Mouse (Mus musculus) ovary, adult 18-20 months (tissue): ENCODE results near the gene Kcnk10.
"Not testable (repeated sequence)": the region's sequence is repeated elsewhere in the genome, so short reads cannot be mapped to it uniquely, and the experiment has no call there.

Experiments
- DNase-seq: peaks from one replicate; pipeline ENCODE4 v3.0.0; 2022; ENCODE audit warnings: low spot score, mixed read lengths

Gene Kcnk10

DNA sequence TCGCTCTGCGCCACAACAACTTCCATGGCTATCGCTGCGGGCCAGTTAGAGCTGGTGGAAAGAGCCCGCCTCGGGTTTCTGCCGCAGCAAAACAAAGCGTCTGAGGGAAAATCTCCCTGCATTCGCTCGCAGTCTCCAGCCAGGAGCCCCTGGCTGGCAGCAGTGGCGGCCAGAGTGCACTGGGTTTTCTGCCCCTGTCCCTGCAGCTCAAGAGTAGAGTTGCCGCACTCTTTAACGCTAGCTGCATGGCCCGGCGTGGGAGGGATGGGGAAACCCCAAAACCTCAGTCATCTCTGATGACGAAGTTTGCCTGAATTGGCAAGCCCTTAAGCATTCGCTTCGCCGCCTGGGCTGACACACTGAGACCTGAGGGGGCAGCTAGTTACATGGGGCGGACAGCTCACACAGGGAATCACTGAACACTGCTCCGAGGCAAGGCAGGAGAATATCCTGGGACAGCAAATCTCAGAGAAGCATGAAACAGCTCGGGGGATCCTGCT is at the start of gene Kcnk10:
Gene Kcnk10, minus strand, starts transcription at position 450 of the 500 bp plus-strand sequence.
- no peak for DNase-seq

DNA sequence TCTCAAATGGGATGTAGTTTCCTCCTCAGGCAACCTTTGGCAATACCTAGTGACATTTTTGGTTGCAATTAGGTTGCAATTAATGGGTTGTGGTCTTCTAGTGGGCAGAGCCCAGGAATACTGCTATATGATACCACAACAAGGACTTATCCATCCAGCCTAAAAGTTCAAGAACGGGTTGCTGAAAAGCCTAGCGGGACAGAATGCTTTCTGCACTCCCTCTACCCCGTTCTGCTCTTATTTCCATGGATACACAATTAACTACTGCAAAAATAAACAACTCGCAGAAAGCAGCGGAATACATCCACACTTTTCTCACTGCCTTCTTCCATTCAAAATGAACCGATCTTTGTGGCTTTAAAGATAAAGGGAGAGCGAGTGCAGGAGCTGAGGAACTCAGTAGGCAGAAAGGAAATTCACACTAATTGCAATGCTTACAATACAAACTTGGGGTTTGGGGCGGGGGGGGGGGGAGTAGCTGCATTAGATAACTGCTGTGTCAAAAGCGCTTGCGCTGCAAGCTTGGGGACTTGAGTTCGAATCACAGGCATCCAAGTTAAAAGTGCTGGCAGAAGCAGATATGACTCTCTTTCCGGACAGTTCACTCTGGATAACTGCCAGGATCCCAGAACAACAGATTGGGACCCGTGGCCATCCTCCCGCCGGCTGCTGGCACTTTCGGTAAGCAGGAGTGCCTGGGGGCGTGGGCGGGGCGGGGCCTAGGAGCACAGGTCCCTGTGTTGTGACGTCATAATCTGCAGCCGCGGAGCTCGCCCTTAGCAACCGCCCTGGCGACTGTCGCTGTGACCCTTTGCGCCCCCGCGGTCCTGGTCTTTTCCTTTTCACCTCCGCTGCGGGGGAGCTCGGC is 49.5 kb upstream of the Kcnk10 start, which contains the start of gene Spata7:
Gene Spata7, plus strand, starts transcription at position 766 of the 868 bp plus-strand sequence.
- peak; percentile 75 for DNase-seq

DNA sequence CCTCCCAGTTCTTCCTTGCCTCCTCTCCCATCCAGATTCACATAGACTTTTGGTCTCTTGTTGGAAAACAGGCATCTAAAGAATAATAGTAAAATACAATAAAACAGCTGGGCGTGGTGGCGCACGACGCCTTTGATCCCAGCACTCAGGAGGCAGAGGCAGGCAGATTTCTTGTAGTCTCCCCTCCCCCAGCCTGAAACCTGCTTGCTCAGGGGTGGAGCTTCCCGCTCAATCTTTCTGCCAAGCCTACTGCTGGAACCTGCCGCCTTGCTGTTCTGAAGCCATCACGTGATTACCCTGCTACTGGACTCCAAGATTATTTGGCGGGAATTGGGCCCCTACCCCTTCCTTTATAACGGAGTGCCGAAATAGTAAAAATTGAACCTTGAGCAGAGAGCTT is 45.2 kb upstream of the Kcnk10 start:
- not testable (repeated sequence) for DNase-seq

DNA sequence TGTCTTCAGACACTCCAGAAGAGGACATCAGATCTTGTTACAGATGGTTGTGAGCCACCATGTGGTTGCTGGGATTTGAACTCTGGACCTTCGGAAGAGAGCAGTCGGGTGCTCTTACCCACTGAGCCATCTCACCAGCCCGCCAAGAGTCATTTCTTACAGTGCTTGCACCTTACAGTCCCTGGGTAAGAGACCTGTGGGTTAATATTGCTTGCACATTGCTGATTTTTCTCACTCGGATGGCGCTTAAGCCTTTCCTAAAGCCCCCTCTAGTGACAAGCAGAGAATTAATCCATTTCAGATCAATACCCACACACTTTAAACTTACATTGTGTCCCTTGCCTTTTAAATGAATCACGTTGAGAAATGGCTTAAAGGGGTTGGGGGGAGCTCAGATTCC is 42.8 kb upstream of the Kcnk10 start:
- DNase-seq: not testable (repeated sequence)

DNA sequence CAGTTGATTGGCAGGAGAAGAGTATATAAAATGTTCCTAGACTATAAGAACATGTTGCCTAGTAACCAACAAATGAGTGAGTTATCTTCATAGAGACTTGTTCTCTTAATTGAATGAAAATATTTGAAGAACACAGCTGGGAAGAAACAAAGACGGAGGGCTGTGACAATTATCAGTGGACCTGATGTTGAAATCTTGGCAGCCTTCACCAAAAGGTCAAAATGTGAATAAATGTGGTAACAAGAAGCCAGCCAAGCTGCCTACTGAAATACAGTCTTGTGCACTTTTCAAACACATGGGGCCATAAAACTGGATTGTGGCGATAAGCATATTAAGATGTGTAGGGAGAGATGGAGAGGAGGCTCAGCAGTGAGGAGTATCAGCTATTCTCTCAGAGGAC is 41.4 kb upstream of the Kcnk10 start:
- no peak for DNase-seq

DNA sequence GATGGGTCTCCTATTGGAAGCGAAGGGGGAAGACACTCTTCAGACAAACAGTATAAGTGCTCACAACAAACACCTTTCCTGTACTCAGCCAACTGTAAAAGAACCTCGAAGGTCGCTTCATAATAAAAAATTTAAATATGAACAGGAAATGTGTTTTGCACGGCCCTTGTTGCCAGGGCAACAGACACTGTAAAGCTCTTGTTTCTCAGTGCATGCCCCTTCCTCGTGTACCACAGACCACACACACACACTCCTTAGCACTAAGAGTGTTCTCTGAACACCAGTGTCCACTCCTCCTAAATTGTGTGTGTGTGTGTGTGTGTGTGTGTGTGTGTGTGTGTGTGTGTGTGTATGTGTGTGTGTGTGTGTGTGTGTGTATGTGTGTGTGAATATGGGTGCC is 37.6 kb upstream of the Kcnk10 start:
- no peak for DNase-seq

DNA sequence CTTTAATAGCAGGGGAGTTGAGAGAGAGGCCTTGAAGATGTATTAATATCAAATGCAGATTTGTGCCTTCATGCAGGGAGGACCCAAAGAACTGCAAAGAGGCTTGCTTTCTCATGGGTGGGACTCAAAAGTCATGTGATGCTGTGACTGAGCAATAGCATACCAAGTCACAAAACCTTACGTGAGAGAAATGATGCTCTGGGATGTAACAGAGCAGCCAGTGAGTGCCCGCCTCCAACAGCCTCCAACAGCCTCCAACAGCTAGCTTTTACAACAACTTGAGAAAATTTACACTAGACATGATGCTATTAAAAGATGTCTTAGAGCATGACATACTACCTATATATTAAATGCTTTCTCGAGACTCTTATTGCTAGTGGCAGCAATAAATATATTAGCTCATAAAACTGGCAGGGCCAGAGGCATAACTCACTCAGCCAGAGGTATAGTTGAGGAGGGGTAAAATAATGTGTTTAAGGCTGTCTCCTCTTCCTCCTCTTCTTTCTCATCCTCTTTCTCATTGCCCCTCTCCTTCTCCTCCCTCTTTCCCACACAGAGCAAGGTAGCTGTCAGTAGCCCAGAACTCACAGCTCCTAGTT is 36.9 kb upstream of the Kcnk10 start:
- DNase-seq: no peak

DNA sequence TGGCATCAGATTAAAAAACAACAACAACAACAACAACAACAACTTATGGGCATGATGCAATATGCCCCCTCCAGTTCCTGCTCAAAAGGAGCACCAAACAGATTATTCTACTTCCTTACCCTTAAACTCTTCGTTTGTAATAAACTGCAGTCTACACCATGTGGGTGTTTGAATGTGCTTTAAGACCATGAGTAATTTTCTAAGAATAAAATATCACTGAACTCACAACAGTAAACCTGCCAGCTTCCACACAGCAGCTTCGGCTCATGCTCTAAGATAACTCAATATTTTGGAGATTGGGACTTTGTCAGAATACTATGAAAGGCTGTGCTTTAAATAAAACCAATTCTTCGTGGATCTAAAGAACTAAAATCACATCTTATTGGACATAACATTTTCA is 32.2 kb upstream of the Kcnk10 start:
- no peak for DNase-seq

DNA sequence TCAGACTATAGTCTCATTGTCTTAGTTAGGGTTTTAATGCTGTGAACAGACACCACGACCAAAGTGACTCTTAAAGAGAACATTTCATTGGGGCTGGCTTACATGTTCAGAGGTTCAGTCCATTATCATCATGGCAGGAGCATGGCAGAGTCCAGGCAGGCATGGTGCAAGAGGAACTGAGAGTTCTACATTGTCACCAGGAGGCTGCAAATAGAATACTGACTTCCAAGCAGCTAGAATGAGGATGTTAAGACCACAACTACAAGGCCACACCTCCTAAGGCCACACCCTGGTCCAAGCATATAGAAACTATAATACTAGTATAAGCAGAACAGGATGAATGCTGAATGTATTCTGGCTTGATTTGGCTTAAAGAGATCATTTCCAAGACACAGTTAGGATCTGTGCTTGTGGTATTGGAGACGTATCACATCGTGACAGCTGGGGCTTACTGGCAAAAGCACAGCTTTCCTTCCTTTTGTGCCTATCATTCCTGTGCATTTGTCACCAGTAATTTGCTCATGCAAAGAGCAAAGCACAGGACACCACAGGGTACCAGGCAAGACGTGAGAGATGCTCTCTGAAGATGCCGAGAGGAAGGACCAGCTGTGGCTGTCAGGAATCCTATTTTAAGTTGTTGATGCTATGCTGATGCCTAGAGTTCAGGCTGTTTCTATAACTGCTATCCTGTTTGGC is 28.6 kb upstream of the Kcnk10 start:
- DNase-seq: no peak

DNA sequence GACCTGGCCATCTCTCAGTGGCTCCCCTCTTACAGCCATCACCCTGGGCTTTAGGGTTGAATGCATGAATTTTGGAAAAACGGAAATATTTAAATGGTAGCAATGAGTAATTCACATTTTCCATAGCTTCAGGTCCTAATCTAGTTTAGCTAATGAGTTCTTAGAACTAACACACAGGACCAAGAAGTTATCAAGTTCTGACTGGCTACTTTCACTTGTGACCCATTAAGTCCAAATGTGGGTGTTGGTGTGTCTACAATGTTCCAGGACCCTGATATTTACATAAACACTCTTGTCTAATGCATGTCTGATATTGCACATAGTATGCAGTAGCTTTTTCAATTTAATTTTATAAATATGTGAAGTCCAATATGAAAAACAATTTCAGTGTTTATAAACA is 27.2 kb upstream of the Kcnk10 start:
- no peak for DNase-seq

DNA sequence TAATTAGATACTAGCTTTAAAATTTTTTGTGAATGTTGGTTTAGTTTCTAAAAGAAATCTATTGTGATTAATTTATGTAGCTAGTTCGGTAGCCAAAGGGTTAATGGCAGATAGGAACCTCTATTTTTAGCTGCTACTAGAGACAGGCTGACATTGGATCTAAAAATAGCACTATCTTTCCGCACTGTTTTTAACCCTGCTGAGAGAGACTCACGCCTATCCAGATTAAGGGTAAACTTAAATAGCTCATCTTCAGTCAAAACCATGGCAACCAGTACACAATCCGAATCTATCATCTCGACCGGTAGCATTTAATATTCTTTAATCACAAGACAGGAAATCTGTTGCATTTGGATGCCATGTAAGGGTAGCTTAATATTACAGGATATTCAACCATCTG is 24.0 kb upstream of the Kcnk10 start:
- no peak for DNase-seq

DNA sequence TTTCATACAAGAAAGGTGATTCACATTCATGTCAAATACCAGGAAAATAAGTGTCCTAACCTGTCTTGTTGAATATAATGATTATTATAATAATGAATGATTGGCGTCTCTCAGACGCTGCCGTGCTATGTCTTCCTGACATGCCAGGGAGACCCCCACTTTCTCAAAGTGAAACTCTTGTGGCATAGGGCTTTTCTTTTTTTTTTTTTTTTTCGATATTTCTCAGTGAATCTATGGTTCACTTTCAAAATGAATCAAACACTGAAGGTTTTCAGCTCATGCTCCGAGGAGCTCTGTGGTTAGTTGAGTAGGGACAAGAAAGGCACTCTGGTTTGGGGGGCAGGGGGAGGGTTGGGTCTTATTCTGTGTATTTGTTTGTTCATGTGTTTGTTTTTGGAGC is 22.8 kb upstream of the Kcnk10 start:
- DNase-seq: no peak

DNA sequence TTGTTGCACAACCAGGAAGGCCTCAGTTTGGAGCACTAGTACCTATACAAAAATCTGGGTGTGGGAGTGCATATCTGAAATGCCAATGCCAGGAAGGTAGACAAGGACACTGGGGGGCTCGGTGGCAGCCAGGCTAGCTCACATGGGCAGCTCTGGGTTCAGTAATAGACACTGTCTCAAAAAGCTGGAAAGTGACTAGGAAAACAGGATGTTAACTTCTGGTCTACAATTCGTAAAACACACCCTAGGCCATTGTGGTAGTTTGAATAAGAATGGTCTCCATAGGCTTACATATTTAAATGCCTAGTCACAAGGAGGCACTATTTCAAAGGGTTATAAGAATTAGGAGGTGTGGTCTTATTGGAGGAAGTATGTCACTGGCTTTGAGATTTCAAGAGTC is 12.9 kb upstream of the Kcnk10 start:
- DNase-seq: no peak

DNA sequence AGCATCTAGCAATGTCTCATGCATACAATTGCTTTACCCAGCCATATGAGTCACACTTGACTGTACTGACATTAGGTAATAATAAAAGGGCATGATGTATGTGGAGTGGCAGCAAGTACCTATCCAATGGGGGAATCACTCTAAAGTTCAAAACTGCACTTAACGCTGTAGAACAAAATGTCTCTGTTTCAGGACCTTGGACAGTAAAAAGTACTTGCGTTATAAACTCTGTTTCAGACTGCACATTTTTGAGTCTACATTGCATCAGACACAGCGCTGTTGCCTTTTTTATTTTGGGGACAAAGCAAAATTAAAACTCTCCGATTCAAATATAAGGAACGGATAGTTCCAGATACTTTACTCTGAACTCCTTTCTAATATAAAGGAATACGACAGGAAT is 10.5 kb upstream of the Kcnk10 start:
- no peak for DNase-seq

DNA sequence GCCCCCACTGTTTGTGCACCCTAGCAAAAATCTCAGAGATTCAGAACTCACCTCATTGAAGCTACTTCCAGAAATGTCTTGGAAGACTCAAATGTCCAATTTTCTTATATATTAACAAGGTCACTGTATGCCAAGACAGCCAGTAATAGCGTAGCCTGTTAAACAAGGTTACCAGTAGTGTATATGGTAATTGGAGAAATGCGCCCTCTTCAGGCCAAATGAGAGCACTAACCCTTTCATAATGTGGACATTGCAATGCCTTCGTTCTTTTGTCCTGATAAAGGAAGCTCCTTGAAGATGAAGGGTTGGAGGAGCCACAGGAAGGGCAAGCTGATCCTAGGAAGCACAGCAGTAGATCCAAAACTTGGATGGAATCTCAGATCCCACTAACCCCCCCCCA is 7.2 kb upstream of the Kcnk10 start:
- no peak for DNase-seq

DNA sequence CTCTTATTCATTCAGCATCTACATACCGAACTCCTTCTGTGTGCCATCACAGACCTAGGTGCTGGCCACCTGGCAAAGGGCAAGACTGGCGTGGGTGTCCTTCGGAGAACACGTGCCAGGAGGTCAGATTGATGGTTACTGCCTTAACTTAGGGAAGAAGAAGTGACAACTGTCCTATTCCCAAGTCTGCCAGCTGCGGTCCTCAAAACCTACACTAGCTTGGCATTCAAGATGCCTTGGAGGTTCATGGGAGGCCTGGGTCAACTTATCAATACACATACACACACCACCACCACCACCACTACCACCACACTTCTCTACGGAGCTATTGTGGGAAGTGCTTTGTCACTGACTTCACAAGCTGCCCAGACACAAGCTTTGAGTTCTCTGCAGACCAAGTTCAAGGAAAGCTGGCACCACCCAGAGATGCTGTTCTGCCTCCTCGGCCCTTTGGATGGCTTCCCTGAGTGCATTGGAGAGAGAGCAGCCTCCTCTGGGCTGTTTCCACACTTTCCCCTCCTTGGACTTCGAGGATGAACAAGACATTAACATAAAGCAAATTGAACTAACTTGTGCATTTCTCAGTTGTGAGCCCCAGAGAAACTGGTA is 2.1 kb downstream of the Kcnk10 start:
- DNase-seq: no peak

DNA sequence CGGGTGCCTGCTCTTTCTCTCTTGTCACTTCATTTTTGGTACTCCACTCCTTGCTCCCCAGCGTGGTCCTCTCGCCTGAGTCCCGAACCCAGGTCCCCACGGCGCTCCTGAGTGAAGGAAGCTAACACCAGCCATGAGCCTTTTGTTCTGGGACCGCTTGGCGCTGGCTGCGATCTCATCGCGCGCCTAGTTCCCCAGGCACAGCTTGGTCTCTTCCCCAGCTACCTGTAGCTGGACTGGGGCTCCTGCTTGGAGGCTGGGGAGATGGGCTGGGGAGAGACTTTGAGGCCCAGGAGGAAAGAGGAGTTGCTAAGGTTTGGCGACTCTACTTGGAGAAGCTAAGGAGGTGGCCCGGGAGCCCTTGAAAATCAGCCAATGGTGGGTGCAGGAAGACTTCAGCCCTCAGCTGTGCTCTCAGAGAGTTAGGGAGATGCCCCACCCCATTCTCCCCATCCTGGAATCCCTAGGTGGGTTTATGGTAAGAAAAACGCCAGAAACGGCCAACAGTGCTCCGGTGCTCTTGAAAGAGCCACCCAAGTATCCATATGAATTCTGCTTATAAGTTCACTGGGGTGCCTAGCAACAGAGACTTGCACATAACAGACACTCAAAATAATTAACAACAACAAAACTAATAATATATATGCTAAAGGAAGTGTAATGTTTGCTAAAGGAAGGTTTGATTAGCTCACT is 2.8 kb downstream of the Kcnk10 start:
- DNase-seq: no peak

DNA sequence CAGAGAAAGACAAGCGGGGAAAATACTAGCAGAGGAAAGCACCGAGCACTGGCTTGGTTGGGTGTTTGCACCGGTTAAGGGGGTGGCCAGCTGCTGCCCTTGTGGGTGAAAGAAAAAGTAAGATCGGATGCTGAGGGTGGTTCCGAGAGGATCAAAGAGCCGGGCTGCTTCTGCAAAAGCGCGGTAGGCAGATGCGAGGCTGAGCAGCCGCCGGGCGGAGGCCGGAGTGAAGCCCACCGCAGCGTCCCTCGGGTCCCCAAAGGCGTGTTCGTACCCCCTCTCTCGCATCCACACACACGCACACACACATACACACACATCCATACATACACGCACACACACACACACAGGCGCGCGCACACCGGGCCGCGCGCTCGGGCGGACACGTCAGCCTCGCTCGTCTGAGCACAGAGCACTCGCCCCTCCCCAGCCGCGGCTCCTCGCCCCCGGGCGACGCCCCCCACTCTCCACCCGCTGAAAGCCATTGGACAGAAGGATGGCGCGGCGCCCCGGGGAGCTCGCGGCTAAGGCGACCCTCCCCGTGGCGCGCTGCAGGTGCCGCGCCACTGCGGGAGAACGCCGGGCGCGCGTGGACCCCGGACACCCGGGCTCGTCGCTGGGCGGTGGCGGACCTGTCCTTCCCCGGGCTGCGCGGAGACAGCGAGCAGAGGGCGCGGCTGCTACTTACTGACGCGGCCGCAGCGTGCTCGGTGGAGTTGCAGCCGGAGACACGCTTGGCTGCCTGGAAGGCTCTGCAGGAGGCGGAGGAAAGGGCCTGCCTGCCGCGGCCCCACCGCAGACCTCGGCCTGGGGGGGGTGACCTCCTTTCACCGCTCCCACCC is 3.5 kb downstream of the Kcnk10 start:
- DNase-seq: no peak

DNA sequence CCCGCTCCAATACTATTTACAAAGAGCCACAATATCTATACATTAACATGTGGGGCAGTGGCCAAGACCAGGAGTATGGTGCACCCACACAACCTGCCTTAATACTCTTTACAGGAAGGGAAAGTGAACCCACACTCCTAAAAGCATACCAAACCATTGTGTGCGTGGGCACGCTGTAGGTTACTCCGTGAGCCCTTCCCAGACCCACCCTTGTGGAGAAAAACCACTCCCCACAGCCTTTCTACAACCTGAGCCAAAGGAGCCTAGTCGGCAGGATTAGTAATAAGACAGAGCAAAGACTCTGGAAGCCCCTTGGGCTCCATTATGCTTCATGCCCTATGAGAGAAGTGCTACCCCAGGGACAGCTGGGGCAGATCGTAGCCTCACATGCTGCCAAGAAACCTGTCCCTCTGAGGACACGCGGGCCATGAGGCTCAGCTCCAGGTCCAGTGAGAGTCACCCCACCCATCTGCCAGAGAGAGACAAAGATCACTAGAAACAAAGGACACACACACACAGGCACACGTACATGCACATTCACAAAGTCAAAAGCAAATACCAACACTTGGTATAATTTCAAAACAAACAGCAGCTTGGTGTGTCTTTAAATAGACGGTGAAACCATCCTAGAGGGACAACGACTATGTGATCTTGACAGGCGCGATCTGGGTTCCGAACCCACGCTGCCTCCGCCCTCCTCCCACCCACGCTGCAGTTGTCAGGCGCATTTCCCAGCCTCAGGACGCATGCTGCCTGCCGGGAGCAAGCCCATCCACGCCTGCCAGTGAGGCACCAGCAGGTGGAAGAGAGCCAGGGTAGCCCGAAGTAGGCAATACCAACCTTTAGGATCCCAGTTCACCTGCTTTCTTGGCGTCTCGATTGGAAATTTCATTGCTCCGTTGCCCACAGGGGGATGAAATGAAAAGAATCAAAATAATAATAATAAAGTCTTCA is 4.5 kb downstream of the Kcnk10 start:
- DNase-seq: no peak
